Mouse (Mus musculus) hindbrain, postnatal 0 days (tissue): ENCODE measurements at regions not wholly inside any gene's neighbourhood (a gene's known extent, or its start where the extent isn't known, plus 50 kb on each side); places are given as distances from the start of the nearest gene placed in this dataset.
A peak's percentile ranks its signal among the peaks of the same experiment; 100 is the strongest.
"Not testable (repeated sequence)": the region's sequence is repeated elsewhere in the genome, so short reads cannot be mapped to it uniquely, and the experiment has no call there.

Experiments
- ATAC-seq: fragments of 200-750 bp; cut with Nextera tagmentation; 2 replicates; pipeline ENCODE4 v1.8.0; 2017; ENCODE audit warnings: mild to moderate bottlenecking, moderate TSS enrichment, moderate library complexity
- DNase-seq: peaks from one replicate; pipeline ENCODE4 v3.0.0-alpha.2; 2015; ENCODE audit warnings: low spot score
- H3K27ac ChIP-seq: fragments of 300-500 bp; sonication (generic); 2 replicates; pipeline ENCODE4 v1.5.1; 2014; ENCODE audit warnings: mild to moderate bottlenecking
- H3K27me3 ChIP-seq: fragments of 300-500 bp; sonication (generic); 2 replicates; pipeline ENCODE4 v1.6.1; 2014; ENCODE audit warnings: low read length, mixed read lengths; ENCODE audit not compliant: insufficient read depth
- H3K36me3 ChIP-seq: fragments of 300-500 bp; sonication (generic); 2 replicates; pipeline ENCODE4 v1.6.1; 2014; ENCODE audit warnings: low read length, mixed read lengths; ENCODE audit not compliant: insufficient read depth
- H3K4me1 ChIP-seq: fragments of 300-500 bp; sonication (generic); 2 replicates; pipeline ENCODE4 v1.6.1; 2014; ENCODE audit warnings: antibody characterized with exemption, low read length, mixed read lengths; ENCODE audit not compliant: insufficient read depth
- H3K4me2 ChIP-seq: fragments of 300-500 bp; sonication (generic); 2 replicates; pipeline ENCODE4 v1.6.1; 2014; ENCODE audit warnings: low read depth, mild to moderate bottlenecking, low read length, moderate library complexity, mixed read lengths
- H3K4me3 ChIP-seq: fragments of 300-500 bp; sonication (generic); 2 replicates; pipeline ENCODE4 v1.5.1; 2014; ENCODE audit warnings: low read length
- H3K9ac ChIP-seq: fragments of 300-500 bp; sonication (generic); replicated peaks from 2 replicates; pipeline ENCODE4 v1.6.1; 2014; ENCODE audit warnings: mild to moderate bottlenecking, low read length, moderate library complexity, mixed read lengths
- H3K9me3 ChIP-seq: fragments of 300-500 bp; sonication (generic); 2 replicates; pipeline ENCODE4 v1.6.1; 2016; ENCODE audit warnings: low read length, mixed read lengths
- CTCF ChIP-seq: IDR thresholded peaks from 2 replicates; pipeline ENCODE4 v1.5.1; 2016; ENCODE audit warnings: antibody characterized with exemption, control low read depth, low read depth
- WGBS: fragments of 180-500 bp; shearing (Covaris S2); extraction: QIAGEN DNeasy Blood & Tissue Kit; methylation state at CpG from one replicate; pipeline ENCODE4 v1.1.7; 2014; 5-methylcytosine and 5-hydroxymethylcytosine counted together

DNA sequence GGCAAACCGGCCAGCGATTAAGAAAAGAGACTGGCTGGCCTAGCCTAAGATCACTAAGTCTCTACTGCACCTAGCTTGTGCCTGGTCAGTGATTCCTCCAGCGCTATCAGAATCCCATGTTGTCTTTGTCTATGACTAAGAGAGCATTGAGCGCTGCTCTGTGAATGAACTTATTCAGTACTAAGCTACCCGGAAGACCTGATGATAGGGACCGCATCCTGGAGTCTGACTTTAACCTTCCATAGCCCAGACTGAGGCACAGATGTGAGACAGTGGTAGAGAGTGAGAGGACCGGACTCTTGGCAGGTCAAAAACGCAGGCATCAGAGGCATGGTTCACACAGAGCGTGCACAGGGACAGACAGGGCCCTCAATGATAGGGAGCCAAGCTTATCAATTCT lies 252.5 kb upstream of the Smim15 start:
- H3K27ac ChIP-seq, result no peak overlapping the region
- ATAC-seq, result peak; percentile 29; the same call in 1 of the 2 replicates
- no peak overlapping the region for H3K9ac ChIP-seq
- 79% methylated on average over 9 of the region's 9 CpGs for WGBS
- H3K36me3 ChIP-seq, result no peaks in the 10 kb centered on the region
- H3K4me1 ChIP-seq, result peaks cover 11% of the 10 kb centered on the region; the same call in 1 of the 2 replicates
- TF ChIP-seq CTCF, result no peak
- no peak overlapping the region for H3K4me2 ChIP-seq
- no peaks in the 10 kb centered on the region for H3K27me3 ChIP-seq
- H3K4me3 ChIP-seq, result no peak overlapping the region
- H3K9me3 ChIP-seq, result no peaks in the 10 kb centered on the region
- no peak for DNase-seq

DNA sequence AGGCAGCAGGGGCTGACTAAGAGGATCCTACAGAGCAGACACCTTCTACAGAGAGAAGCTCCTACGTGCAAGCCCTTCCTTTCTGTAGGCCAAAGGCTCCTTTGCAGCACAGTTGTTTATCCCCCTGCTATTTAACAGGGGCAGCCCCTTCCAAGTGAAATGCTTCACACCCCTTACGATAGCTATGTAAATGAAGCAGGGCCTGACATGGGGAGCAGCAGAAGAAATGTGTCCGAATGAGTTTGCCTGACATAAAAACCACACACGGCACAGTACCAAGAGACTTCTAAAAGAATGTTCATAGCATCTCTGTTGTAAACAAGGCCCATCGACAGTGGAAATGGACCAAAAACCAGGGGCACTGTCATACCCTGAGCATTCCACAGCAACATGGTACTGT lies 259.3 kb upstream of the Smim15 start:
- Histone ChIP-seq H3K4me1 (no peaks in the 10 kb centered on the region), H3K27me3 (no peaks in the 10 kb centered on the region), H3K4me3 (no peak overlapping the region), H3K9ac (no peak overlapping the region), H3K36me3 (no peaks in the 10 kb centered on the region), H3K4me2 (no peak overlapping the region), H3K9me3 (no peaks in the 10 kb centered on the region), H3K27ac (no peak overlapping the region)
- DNase-seq (no peak), ATAC-seq (no peak)
- 72% methylated on average over 5 of the region's 5 CpGs for WGBS
- TF ChIP-seq CTCF, result no peak

DNA sequence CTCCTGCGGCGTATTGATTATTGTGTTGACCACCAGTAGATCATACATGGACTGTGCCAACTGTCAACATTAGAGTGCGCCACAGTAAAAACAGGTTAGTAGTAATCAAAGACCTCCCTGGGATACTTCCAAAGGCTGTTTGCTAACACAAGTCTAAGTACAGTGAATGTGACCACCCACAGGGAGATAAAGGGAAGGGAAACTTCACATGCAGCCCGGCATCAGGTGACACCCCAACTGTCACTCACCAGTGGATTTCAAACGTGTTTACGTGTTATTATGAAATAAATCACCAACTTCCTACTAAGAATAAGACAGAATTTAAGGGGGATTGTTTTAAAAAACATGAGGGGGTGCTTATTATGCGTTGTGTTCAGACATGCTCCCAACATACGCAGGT lies 262.5 kb upstream of the Smim15 start:
- no peak for ATAC-seq
- H3K27me3 ChIP-seq, result no peaks in the 10 kb centered on the region
- H3K9me3 ChIP-seq, result no peaks in the 10 kb centered on the region
- H3K4me2 ChIP-seq, result no peak overlapping the region
- 91% methylated on average over 8 of the region's 8 CpGs for WGBS
- no peak overlapping the region for H3K27ac ChIP-seq
- TF ChIP-seq CTCF, result no peak
- no peak overlapping the region for H3K4me3 ChIP-seq
- DNase-seq, result no peak
- H3K4me1 ChIP-seq, result no peaks in the 10 kb centered on the region
- H3K36me3 ChIP-seq, result no peaks in the 10 kb centered on the region
- H3K9ac ChIP-seq, result no peak overlapping the region

DNA sequence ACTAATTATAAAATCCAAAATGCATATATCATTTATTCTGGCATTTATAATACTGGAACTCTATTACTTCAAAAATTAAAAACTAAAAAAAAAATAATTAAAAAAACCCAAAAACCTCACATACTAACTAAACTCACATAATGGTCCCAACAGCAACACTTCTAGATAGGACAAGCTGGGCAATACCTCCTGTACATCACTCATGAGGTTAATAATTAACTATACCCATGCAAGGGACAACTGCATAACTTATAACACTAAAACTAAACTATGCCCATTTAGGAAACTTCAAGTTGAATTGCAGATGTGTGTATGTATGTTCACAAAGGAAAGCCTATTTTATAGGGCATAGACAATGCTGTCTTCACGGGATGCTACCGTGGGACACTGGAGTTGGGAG lies 263.0 kb upstream of the Smim15 start:
- Histone ChIP-seq H3K27ac (no peak overlapping the region), H3K9ac (no peak overlapping the region), H3K27me3 (no peaks in the 10 kb centered on the region), H3K36me3 (no peaks in the 10 kb centered on the region), H3K9me3 (no peaks in the 10 kb centered on the region), H3K4me1 (no peaks in the 10 kb centered on the region), H3K4me2 (no peak overlapping the region), H3K4me3 (no peak overlapping the region)
- WGBS, result 93% methylated on average over 2 of the region's 2 CpGs
- ATAC-seq (no peak), DNase-seq (no peak)
- no peak for TF ChIP-seq CTCF

DNA sequence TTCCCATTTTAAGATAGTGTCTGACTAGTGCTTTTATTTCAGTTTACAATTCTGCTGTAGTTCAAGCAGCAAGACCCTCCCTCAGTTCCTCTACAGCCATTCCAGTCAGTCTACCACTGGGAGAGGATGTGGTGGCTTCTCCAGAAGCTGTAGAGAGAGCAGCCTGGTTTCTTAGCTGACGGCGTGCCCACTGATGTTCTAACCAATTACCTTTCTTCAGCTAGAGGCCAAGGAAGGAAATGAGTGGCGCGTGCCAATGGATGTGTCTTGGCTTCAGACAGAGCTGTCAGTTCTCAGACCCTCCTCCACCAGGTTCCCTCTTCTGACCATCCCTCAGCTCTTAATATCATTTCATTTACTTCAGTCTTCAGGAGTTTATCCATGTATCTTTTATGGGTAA lies 264.7 kb upstream of the Smim15 start:
- H3K9ac ChIP-seq, result no peak overlapping the region
- H3K4me2 ChIP-seq, result no peak overlapping the region
- DNase-seq (no peak), ATAC-seq (no peak)
- 89% methylated on average over 4 of the region's 4 CpGs for WGBS
- no peaks in the 10 kb centered on the region for H3K36me3 ChIP-seq
- no peaks in the 10 kb centered on the region for H3K9me3 ChIP-seq
- H3K27me3 ChIP-seq, result no peaks in the 10 kb centered on the region
- H3K4me3 ChIP-seq, result no peak overlapping the region
- H3K4me1 ChIP-seq, result no peaks in the 10 kb centered on the region
- H3K27ac ChIP-seq, result no peak overlapping the region
- no peak for TF ChIP-seq CTCF

DNA sequence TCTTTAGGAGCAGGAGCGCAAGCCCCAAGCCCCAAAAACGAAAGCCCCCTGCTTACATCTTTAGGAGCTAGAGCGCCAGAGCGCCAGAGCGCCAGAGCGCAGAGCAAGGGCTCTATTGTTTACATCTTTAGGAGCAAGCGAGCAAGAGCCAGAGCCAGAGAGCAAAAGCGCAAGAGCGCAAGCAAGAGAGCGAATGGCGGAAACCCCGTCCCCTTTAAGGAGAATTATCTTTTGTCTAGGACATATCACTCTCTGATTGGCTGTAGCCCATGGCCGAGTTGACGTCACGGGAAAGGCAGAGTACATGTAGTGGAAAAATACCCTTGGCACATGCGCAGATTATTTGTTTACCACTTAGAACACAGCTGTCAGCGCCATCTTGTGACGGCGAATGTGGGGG lies 269.7 kb upstream of the Smim15 start:
- H3K4me1 ChIP-seq, ATAC-seq, H3K36me3 ChIP-seq, H3K27ac ChIP-seq, H3K27me3 ChIP-seq, DNase-seq, H3K9me3 ChIP-seq, H3K4me2 ChIP-seq, H3K9ac ChIP-seq, H3K4me3 ChIP-seq: not testable (repeated sequence)
- WGBS, result 89% methylated on average over 15 of the region's 19 CpGs

DNA sequence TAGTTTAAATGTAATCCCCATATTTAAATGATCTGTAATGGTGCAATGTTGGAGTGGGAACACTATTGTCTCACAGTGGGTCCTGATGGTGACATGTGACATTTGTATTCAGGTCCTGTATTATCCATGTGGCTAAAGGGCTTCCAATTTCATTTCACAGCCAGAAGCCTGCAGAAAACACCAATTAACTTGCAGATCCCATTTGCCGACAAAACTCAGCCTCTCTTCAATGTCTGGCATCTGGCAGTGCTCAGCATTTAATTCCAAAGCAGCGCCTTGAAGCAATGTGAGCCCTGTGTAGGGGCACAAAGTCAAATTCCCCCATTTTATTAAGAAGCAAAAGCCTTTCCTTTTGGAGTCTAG lies 277.0 kb upstream of the Smim15 start:
- no peaks in the 10 kb centered on the region for H3K9me3 ChIP-seq
- peak overlapping the region; percentile 33 for H3K4me2 ChIP-seq
- TF ChIP-seq CTCF, result no peak
- H3K27ac ChIP-seq, result peak overlapping the region; percentile 48; the same call in 1 of the 2 replicates
- peak; percentile 78 for DNase-seq
- H3K4me3 ChIP-seq, result no peak overlapping the region
- ATAC-seq, result peak; percentile 87
- H3K27me3 ChIP-seq, result no peaks in the 10 kb centered on the region
- H3K4me1 ChIP-seq, result peaks cover 12% of the 10 kb centered on the region; the same call in 1 of the 2 replicates
- 11% methylated on average over 2 of the region's 2 CpGs for WGBS
- no peak overlapping the region for H3K9ac ChIP-seq
- peaks cover 4% of the 10 kb centered on the region for H3K36me3 ChIP-seq
